Mouse (Mus musculus): ENCODE data around the gene Nadk2. TPM values are rescaled to one million over a fixed set of nuclear protein-coding genes. Genes with fewer than 3 reads are reported as not detected.

Gene Nadk2
- polyA plus RNA-seq, 1 experiment from 2014 or later = 122 TPM

Other genes starting within 250 kb of the Nadk2 start
- 0.06 and 0.27 TPM in 2 replicates for gene Ranbp3l, start 103.3 kb upstream of the Nadk2 start, polyA plus RNA-seq (2014; fragmentation: Nextera tagmentation; extraction: Ambion mirVana)
- 2.9 and 4.6 TPM in 2 replicates for gene Lmbrd2, start 69.3 kb downstream of the Nadk2 start, polyA plus RNA-seq (2014; fragmentation: Nextera tagmentation; extraction: Ambion mirVana)
- 73.8 and 81.1 TPM in 2 replicates for gene Skp2, start 84.2 kb downstream of the Nadk2 start, polyA plus RNA-seq (2014; fragmentation: Nextera tagmentation; extraction: Ambion mirVana)
- gene Ugt3a1, start 205.6 kb downstream of the Nadk2 start, polyA plus RNA-seq (2014; fragmentation: Nextera tagmentation; extraction: Ambion mirVana) = 0.21 TPM in 1 of 2 replicates, not detected in the other

Measured in liver, embryonic 11.5 days (tissue).